Mouse (Mus musculus) embryonic fibroblast, embryonic 13.5 days (primary cell): ENCODE data around the gene Gabra4.
"Not testable (repeated sequence)": the region's sequence is repeated elsewhere in the genome, so short reads cannot be mapped to it uniquely, and the experiment has no call there.

Source experiments
- CTCF ChIP-seq: IDR thresholded peaks from 2 replicates; pipeline ENCODE4 v1.5.1; 2011; ENCODE audit warnings: mild to moderate bottlenecking, control low read depth, low read length, moderate library complexity, borderline replicate concordance; ENCODE audit not compliant: insufficient read depth
- POLR2A ChIP-seq: IDR thresholded peaks from 2 replicates; pipeline ENCODE4 v1.6.1; 2011; ENCODE audit warnings: low read depth, mild to moderate bottlenecking, control low read depth, low read length, moderate library complexity

GRCm38 (mm10) chr5:71525486-71525885, 132.6 kb downstream of the Gabra4 start:
- not testable (repeated sequence) for TF ChIP-seq CTCF, POLR2A
